Mouse (Mus musculus): ENCODE results near the gene Isyna1.

Isyna1 gene

GRCm38 (mm10) chr8:70593961-70594609 is at the start of gene Isyna1:
Gene Isyna1, plus strand, starts transcription at chr8:70594373.
- peak; percentile 95 to 96 for DNase-seq

GRCm38 (mm10) chr8:70546412-70546811 is 47.8 kb upstream of the Isyna1 start:
- no peak for DNase-seq

- no peak for DNase-seq
Measured at GRCm38 (mm10) chr8:70547762-70548161, 46.4 kb upstream of the Isyna1 start.

- DNase-seq: no peak
Measured at GRCm38 (mm10) chr8:70549412-70550184, 44.6 kb upstream of the Isyna1 start.

GRCm38 (mm10) chr8:70551558-70552161 is 42.5 kb upstream of the Isyna1 start:
- DNase-seq: no peak

- no peak for DNase-seq
Measured at GRCm38 (mm10) chr8:70552836-70553235, 41.3 kb upstream of the Isyna1 start.

GRCm38 (mm10) chr8:70553740-70554139 is 40.4 kb upstream of the Isyna1 start:
- peak; percentile 62 to 72 for DNase-seq

GRCm38 (mm10) chr8:70555079-70555747 is 39.0 kb upstream of the Isyna1 start:
- no peak for DNase-seq

- peak in 1 of 2 experiments; percentile 45 for DNase-seq
Measured at GRCm38 (mm10) chr8:70558334-70558733, 35.8 kb upstream of the Isyna1 start.

- no peak for DNase-seq
Measured at GRCm38 (mm10) chr8:70558983-70559382, 35.2 kb upstream of the Isyna1 start.

GRCm38 (mm10) chr8:70560096-70560495 is 34.1 kb upstream of the Isyna1 start:
- peak; percentile 68 to 79 for DNase-seq

GRCm38 (mm10) chr8:70560564-70560963 is 33.6 kb upstream of the Isyna1 start:
- no peak for DNase-seq

- DNase-seq: peak; percentile 28 to 44
Measured at GRCm38 (mm10) chr8:70561357-70561756, 32.8 kb upstream of the Isyna1 start.

GRCm38 (mm10) chr8:70561809-70562535 is 32.2 kb upstream of the Isyna1 start:
- peak; percentile 49 to 60 for DNase-seq

- no peak for DNase-seq
Measured at GRCm38 (mm10) chr8:70562802-70563201, 31.4 kb upstream of the Isyna1 start.

- no peak for DNase-seq
Measured at GRCm38 (mm10) chr8:70563763-70564387, 30.3 kb upstream of the Isyna1 start.

GRCm38 (mm10) chr8:70564696-70565235 is 29.4 kb upstream of the Isyna1 start:
- peak in 1 of 2 experiments; percentile 22 for DNase-seq

GRCm38 (mm10) chr8:70565561-70565960 is 28.6 kb upstream of the Isyna1 start:
- DNase-seq: peak; percentile 52 to 69

GRCm38 (mm10) chr8:70570360-70570759 is 23.8 kb upstream of the Isyna1 start:
- DNase-seq: no peak

GRCm38 (mm10) chr8:70570990-70571389 is 23.2 kb upstream of the Isyna1 start:
- DNase-seq: no peak

- no peak for DNase-seq
Measured at GRCm38 (mm10) chr8:70574302-70574701, 19.9 kb upstream of the Isyna1 start.

GRCm38 (mm10) chr8:70574915-70575314 is 19.3 kb upstream of the Isyna1 start:
- peak; percentile 76 to 83 for DNase-seq
